Mouse (Mus musculus) adrenal gland, postnatal 25 days (tissue): Measurements from ENCODE around the gene Vsig8. TPM values are rescaled to one million over a fixed set of nuclear protein-coding genes. Genes with fewer than 3 reads are reported as not detected.

ENCODE experiments used
- DNase-seq: peaks from one replicate; pipeline ENCODE4 v3.0.0; 2021; ENCODE audit warnings: mixed read lengths
- total RNA-seq: library from RNA; stranded (reverse); gene quantifications from 2 replicates; pipeline ENCODE4 v1.2.3, GENCODE M21; 2021

Vsig8 gene
- total RNA-seq, 1 experiment from 2014 or later = 0.33 TPM

- DNase-seq = peak; percentile 87
Observed at GRCm38 (mm10) chr1:172528701-172529100, 27.0 kb upstream of the Vsig8 start.

GRCm38 (mm10) chr1:172530544-172531220, 25.1 kb upstream of the Vsig8 start:
- DNase-seq = no peak

GRCm38 (mm10) chr1:172532551-172532950, 23.2 kb upstream of the Vsig8 start:
- DNase-seq = peak; percentile 27

- no peak for DNase-seq
Observed at GRCm38 (mm10) chr1:172535116-172535515, 20.6 kb upstream of the Vsig8 start.

- DNase-seq = no peak
Observed at GRCm38 (mm10) chr1:172539827-172540226, 15.9 kb upstream of the Vsig8 start.

GRCm38 (mm10) chr1:172540283-172540820, 15.4 kb upstream of the Vsig8 start:
- no peak for DNase-seq

GRCm38 (mm10) chr1:172546062-172546461, 9.7 kb upstream of the Vsig8 start:
- no peak for DNase-seq

GRCm38 (mm10) chr1:172548501-172548900, 7.2 kb upstream of the Vsig8 start:
- no peak for DNase-seq

GRCm38 (mm10) chr1:172549314-172549713, 6.4 kb upstream of the Vsig8 start:
- DNase-seq = no peak

- DNase-seq = no peak
Observed at GRCm38 (mm10) chr1:172549717-172550116, 6.0 kb upstream of the Vsig8 start.

- peak; percentile 19 for DNase-seq
Observed at GRCm38 (mm10) chr1:172550551-172550951, 5.2 kb upstream of the Vsig8 start.

GRCm38 (mm10) chr1:172551009-172551408, 4.7 kb upstream of the Vsig8 start:
- no peak for DNase-seq

- no peak for DNase-seq
Observed at GRCm38 (mm10) chr1:172552623-172553022, 3.1 kb upstream of the Vsig8 start.

- peak; percentile 79 for DNase-seq
Observed at GRCm38 (mm10) chr1:172562641-172563464, 7.1 kb downstream of the Vsig8 start.

- DNase-seq = no peak
Observed at GRCm38 (mm10) chr1:172563465-172563828, 7.7 kb downstream of the Vsig8 start.

GRCm38 (mm10) chr1:172566131-172566530, 10.4 kb downstream of the Vsig8 start:
- DNase-seq = no peak

- DNase-seq = no peak
Observed at GRCm38 (mm10) chr1:172567758-172568157, 12.0 kb downstream of the Vsig8 start.

GRCm38 (mm10) chr1:172580116-172580515, 24.4 kb downstream of the Vsig8 start:
- no peak for DNase-seq

GRCm38 (mm10) chr1:172582436-172582835, 26.7 kb downstream of the Vsig8 start:
- DNase-seq = no peak

GRCm38 (mm10) chr1:172584271-172584670, 28.5 kb downstream of the Vsig8 start:
- DNase-seq = no peak

GRCm38 (mm10) chr1:172585026-172585425, 29.3 kb downstream of the Vsig8 start:
- DNase-seq = no peak

GRCm38 (mm10) chr1:172585612-172586567, 30.2 kb downstream of the Vsig8 start:
- peak; percentile 18 for DNase-seq
